Mouse (Mus musculus) hindbrain, embryonic 13.5 days (tissue): ENCODE measurements around the gene Phka1. TPM values are rescaled to one million over a fixed set of nuclear protein-coding genes. Genes with fewer than 3 reads are reported as not detected.
A peak's percentile ranks its signal among the peaks of the same experiment; 100 is the strongest.

Source experiments
- ATAC-seq: fragments of 200-750 bp; cut with Nextera tagmentation; 2 replicates; pipeline ENCODE4 v1.8.0; 2017; ENCODE audit warnings: moderate TSS enrichment; ENCODE audit not compliant: low FRiP score
- H3K27ac ChIP-seq: fragments of 300-500 bp; sonication (generic); 2 replicates; pipeline ENCODE4 v1.5.1; 2015; ENCODE audit warnings: inconsistent platforms, mild to moderate bottlenecking, moderate library complexity
- H3K27me3 ChIP-seq: fragments of 300-500 bp; sonication (generic); 2 replicates; pipeline ENCODE4 v1.6.1; 2015; ENCODE audit warnings: mild to moderate bottlenecking, inconsistent platforms
- H3K36me3 ChIP-seq: fragments of 300-500 bp; sonication (generic); 2 replicates; pipeline ENCODE4 v1.6.1; 2015; ENCODE audit warnings: mild to moderate bottlenecking, inconsistent platforms
- H3K4me1 ChIP-seq: fragments of 300-500 bp; sonication (generic); replicated peaks from 2 replicates; pipeline ENCODE4 v1.6.1; 2015; ENCODE audit warnings: inconsistent platforms
- H3K4me2 ChIP-seq: fragments of 300-500 bp; sonication (generic); 2 replicates; pipeline ENCODE4 v1.6.1; 2015; ENCODE audit warnings: inconsistent platforms, mild to moderate bottlenecking, moderate library complexity
- H3K4me3 ChIP-seq: fragments of 300-500 bp; sonication (generic); 2 replicates; pipeline ENCODE4 v1.5.1; 2015; ENCODE audit warnings: mild to moderate bottlenecking, inconsistent platforms
- H3K9ac ChIP-seq: fragments of 300-500 bp; sonication (generic); 2 replicates; pipeline ENCODE4 v1.6.1; 2015; ENCODE audit warnings: mild to moderate bottlenecking, inconsistent platforms
- H3K9me3 ChIP-seq: fragments of 300-500 bp; sonication (generic); 2 replicates; pipeline ENCODE4 v1.6.1; 2016; ENCODE audit warnings: inconsistent platforms
- WGBS: fragments of 180-500 bp; shearing (Covaris S2); methylation state at CpG from one replicate; pipeline ENCODE4 v1.1.7; 2015; 5-methylcytosine and 5-hydroxymethylcytosine counted together
- polyA plus RNA-seq: library from polyadenylated mRNA; unstranded; fragments of >200 nt; fragmentation: Nextera tagmentation; extraction: Ambion mirVana; gene quantifications from 2 replicates; pipeline ENCODE4 v1.2.1, GENCODE M21; 2015

The Phka1 gene
- polyA plus RNA-seq, 1 experiment from 2014 or later: 6.9 TPM

DNA sequence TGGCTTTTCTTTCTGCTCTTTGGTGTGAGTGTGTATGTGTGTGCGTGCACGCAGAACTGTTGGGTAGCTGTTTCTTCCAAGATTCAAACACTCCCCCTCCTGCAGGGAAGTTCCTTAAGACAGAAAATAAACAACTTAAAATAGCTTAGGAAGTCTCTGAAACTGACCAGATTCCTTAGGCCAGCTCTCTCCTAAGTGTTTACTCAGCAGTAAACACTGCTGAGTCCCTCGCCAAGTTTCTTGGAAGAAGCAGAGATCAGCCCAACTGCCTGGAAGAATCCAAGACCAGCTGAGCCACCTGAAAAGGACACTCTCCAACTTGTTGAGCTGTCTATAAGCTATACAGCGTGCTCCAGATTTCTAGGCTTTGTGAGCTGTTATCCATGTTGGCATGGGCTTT is 134.8 kb downstream of the Phka1 start:
- Histone ChIP-seq H3K27ac (no peak overlapping the region), H3K4me3 (no peak overlapping the region), H3K4me2 (no peak overlapping the region), H3K4me1 (0 out of 2 replicates have a peak, but pooled peaks cover under 1% of the 10 kb centered on the region), H3K9ac (no peak overlapping the region), H3K9me3 (no peaks in the 10 kb centered on the region), H3K27me3 (peaks cover 25% of the 10 kb centered on the region; the same call in 1 of the 2 replicates), H3K36me3 (no peaks in the 10 kb centered on the region)
- 77% methylated on average over 4 of the region's 4 CpGs for WGBS
- ATAC-seq: no peak

- 15% methylated on average over 26 of the region's 27 CpGs for WGBS
- no peaks in the 10 kb centered on the region for H3K36me3 ChIP-seq
- H3K4me2 ChIP-seq: peak within 1 kb of the TSS; percentile 58
- H3K4me1 ChIP-seq: 0 out of 2 replicates have a peak, but pooled peaks cover 9% of the 10 kb centered on the region
- H3K9ac ChIP-seq: peak within 1 kb of the TSS; percentile 59
- no peaks in the 10 kb centered on the region for H3K9me3 ChIP-seq
- H3K27ac ChIP-seq: peak within 1 kb of the TSS; percentile 64; the same call in 1 of the 2 replicates
- peak within 1 kb of the TSS; percentile 50 for H3K4me3 ChIP-seq
- H3K27me3 ChIP-seq: peaks cover 25% of the 10 kb centered on the region; the same call in 1 of the 2 replicates
- ATAC-seq: peak; percentile 91
Measured at GRCm38 (mm10) chrX:102504644-102505481, 139.2 kb downstream of the Phka1 start, which contains the start of gene Hdac8. Gene Hdac8, minus strand, starts transcription at chrX:102505359.

GRCm38 (mm10) chrX:102504179-102504578 is 139.9 kb downstream of the Phka1 start:
- 0 out of 2 replicates have a peak, but pooled peaks cover 9% of the 10 kb centered on the region for H3K4me1 ChIP-seq
- H3K27me3 ChIP-seq: peaks cover 21% of the 10 kb centered on the region; the same call in 1 of the 2 replicates
- H3K4me2 ChIP-seq: peak overlapping the region; percentile 58
- no peak overlapping the region for H3K27ac ChIP-seq
- ATAC-seq: peak; percentile 37; the same call in 1 of the 2 replicates
- no peaks in the 10 kb centered on the region for H3K36me3 ChIP-seq
- H3K4me3 ChIP-seq: peak overlapping the region; percentile 50
- no peaks in the 10 kb centered on the region for H3K9me3 ChIP-seq
- H3K9ac ChIP-seq: peak overlapping the region; percentile 59
- 35% methylated on average over 10 of the region's 10 CpGs for WGBS

DNA sequence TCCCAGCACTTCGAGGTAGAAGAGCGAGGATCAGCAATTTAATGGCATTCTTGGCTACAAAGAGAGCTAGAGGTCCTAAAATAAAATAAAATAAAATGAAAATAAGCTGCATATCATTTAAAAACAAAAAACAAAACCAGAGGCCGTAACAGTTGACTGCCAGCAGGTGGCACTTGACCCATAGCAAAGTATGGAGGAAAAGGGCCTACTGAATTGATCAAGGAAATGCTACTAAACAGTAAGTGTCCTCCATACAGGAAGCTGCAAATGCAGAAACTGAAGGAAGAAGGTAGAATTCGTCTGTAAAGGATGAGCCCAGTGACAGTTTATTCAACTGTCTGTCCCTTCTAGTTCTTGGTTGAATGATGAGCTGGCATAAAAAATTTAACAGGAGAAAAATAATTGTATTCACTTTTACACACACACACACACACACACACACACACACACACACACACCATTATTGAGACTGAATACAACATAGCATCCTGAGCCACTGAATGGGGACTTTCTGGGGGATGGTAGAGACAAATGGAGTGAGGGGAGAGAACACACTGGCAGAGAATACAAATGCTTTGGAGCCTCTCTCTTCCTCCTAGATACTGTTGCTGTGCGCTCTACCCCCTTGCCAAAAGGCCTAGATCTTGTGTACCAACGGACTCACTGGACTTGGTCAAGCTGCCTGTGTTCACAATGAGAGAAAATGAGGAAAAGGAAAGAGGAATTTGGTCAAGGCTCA is 149.9 kb downstream of the Phka1 start:
- Histone ChIP-seq H3K4me2 (no peak overlapping the region), H3K9ac (no peak overlapping the region), H3K4me3 (no peak overlapping the region), H3K27me3 (0 out of 2 replicates have a peak, but pooled peaks cover 3% of the 10 kb centered on the region), H3K9me3 (no peaks in the 10 kb centered on the region), H3K27ac (no peak overlapping the region), H3K4me1 (no peaks in the 10 kb centered on the region), H3K36me3 (no peaks in the 10 kb centered on the region)
- 60% methylated on average over 6 of the region's 6 CpGs for WGBS
- ATAC-seq: no peak

GRCm38 (mm10) chrX:102485575-102485974 is 158.5 kb downstream of the Phka1 start:
- WGBS: 83% methylated on average over 7 of the region's 7 CpGs
- no peaks in the 10 kb centered on the region for H3K9me3 ChIP-seq
- ATAC-seq: no peak
- no peaks in the 10 kb centered on the region for H3K4me1 ChIP-seq
- H3K27ac ChIP-seq: no peak overlapping the region
- H3K27me3 ChIP-seq: peaks cover 13% of the 10 kb centered on the region; the same call in 1 of the 2 replicates
- H3K4me3 ChIP-seq: no peak overlapping the region
- no peak overlapping the region for H3K9ac ChIP-seq
- no peak overlapping the region for H3K4me2 ChIP-seq
- no peaks in the 10 kb centered on the region for H3K36me3 ChIP-seq

DNA sequence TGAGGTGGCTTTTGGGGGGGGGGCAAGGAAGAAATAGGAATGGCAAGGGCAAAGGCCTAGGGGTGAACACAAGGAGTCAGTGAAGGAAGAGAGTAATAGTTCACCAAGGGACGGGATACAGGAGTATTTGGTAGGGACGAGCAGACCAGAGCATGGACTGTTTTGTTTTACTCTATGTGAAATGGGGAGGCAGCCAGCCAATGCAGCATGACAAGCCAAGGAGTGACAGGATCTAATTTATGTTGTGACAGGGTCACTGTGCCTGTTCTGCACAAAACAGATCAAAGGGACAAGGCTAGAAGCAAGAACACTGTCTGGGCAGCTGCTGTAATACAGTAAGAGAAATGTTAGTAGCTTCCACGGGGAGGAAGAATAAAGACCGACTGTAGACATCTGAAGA is 164.4 kb downstream of the Phka1 start:
- Histone ChIP-seq H3K9me3 (no peaks in the 10 kb centered on the region), H3K4me2 (no peak overlapping the region), H3K27ac (no peak overlapping the region), H3K4me3 (no peak overlapping the region), H3K9ac (no peak overlapping the region), H3K36me3 (no peaks in the 10 kb centered on the region), H3K27me3 (peaks cover 10% of the 10 kb centered on the region; the same call in 1 of the 2 replicates), H3K4me1 (no peaks in the 10 kb centered on the region)
- 77% methylated on average over 4 of the region's 4 CpGs for WGBS
- ATAC-seq: no peak

GRCm38 (mm10) chrX:102478965-102479364 is 165.1 kb downstream of the Phka1 start:
- ATAC-seq: no peak
- Histone ChIP-seq H3K9me3 (no peaks in the 10 kb centered on the region), H3K9ac (no peak overlapping the region), H3K27ac (no peak overlapping the region), H3K4me2 (no peak overlapping the region), H3K36me3 (no peaks in the 10 kb centered on the region), H3K4me3 (no peak overlapping the region), H3K4me1 (no peaks in the 10 kb centered on the region), H3K27me3 (peaks cover 10% of the 10 kb centered on the region; the same call in 1 of the 2 replicates)
- WGBS: 24% methylated on average over 4 of the region's 4 CpGs

DNA sequence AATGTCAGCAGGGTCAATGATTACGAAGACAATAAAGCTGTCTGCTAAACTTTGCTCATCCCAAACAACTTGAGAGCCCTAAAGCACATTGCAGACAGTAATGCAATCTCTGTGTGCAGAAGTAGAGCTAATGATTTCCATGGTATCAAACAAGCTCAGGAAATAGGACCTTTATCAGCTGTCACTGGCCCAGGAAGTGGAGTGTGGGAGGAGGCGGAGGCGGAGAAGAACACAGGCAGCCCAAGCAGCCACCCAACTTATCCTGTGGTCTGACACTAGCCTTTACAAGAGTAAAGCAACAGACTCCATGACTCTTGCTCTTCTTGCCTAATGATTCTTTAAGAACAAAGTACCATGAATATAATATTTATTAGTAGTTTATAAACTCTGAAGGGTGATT is 165.6 kb downstream of the Phka1 start:
- Histone ChIP-seq H3K9me3 (no peaks in the 10 kb centered on the region), H3K4me3 (no peak overlapping the region), H3K36me3 (no peaks in the 10 kb centered on the region), H3K4me1 (no peaks in the 10 kb centered on the region), H3K27me3 (peaks cover 10% of the 10 kb centered on the region; the same call in 1 of the 2 replicates), H3K4me2 (no peak overlapping the region), H3K27ac (no peak overlapping the region), H3K9ac (no peak overlapping the region)
- WGBS: 94% methylated on average over 3 of the region's 3 CpGs
- no peak for ATAC-seq

- H3K27ac ChIP-seq: no peak overlapping the region
- H3K4me1 ChIP-seq: no peaks in the 10 kb centered on the region
- no peak for ATAC-seq
- no peaks in the 10 kb centered on the region for H3K9me3 ChIP-seq
- H3K36me3 ChIP-seq: no peaks in the 10 kb centered on the region
- H3K9ac ChIP-seq: no peak overlapping the region
- WGBS: 39% methylated on average over 3 of the region's 3 CpGs
- H3K4me3 ChIP-seq: no peak overlapping the region
- H3K4me2 ChIP-seq: no peak overlapping the region
- H3K27me3 ChIP-seq: peaks cover 12% of the 10 kb centered on the region; the same call in 1 of the 2 replicates
Measured at GRCm38 (mm10) chrX:102476784-102477183, 167.3 kb downstream of the Phka1 start.

- H3K9ac ChIP-seq: no peak overlapping the region
- no peaks in the 10 kb centered on the region for H3K4me1 ChIP-seq
- H3K27me3 ChIP-seq: peaks cover 13% of the 10 kb centered on the region; the same call in 1 of the 2 replicates
- no peak overlapping the region for H3K4me3 ChIP-seq
- H3K9me3 ChIP-seq: no peaks in the 10 kb centered on the region
- H3K36me3 ChIP-seq: no peaks in the 10 kb centered on the region
- no peak for ATAC-seq
- WGBS: 85% methylated on average over 5 of the region's 5 CpGs
- no peak overlapping the region for H3K4me2 ChIP-seq
- H3K27ac ChIP-seq: no peak overlapping the region
Measured at GRCm38 (mm10) chrX:102475555-102475954, 168.5 kb downstream of the Phka1 start.
